Mouse (Mus musculus) retina, adult 2 months (tissue): ENCODE data around the gene Sec14l1.
A peak's percentile ranks its signal among the peaks of the same experiment; 100 is the strongest.
"Not testable (repeated sequence)": the region's sequence is repeated elsewhere in the genome, so short reads cannot be mapped to it uniquely, and the experiment has no call there.

Source experiments
- DNase-seq: peaks from one replicate; pipeline ENCODE4 v3.0.0-alpha.2; 2012; ENCODE audit warnings: low read depth, low spot score

Sec14l1 gene

DNA sequence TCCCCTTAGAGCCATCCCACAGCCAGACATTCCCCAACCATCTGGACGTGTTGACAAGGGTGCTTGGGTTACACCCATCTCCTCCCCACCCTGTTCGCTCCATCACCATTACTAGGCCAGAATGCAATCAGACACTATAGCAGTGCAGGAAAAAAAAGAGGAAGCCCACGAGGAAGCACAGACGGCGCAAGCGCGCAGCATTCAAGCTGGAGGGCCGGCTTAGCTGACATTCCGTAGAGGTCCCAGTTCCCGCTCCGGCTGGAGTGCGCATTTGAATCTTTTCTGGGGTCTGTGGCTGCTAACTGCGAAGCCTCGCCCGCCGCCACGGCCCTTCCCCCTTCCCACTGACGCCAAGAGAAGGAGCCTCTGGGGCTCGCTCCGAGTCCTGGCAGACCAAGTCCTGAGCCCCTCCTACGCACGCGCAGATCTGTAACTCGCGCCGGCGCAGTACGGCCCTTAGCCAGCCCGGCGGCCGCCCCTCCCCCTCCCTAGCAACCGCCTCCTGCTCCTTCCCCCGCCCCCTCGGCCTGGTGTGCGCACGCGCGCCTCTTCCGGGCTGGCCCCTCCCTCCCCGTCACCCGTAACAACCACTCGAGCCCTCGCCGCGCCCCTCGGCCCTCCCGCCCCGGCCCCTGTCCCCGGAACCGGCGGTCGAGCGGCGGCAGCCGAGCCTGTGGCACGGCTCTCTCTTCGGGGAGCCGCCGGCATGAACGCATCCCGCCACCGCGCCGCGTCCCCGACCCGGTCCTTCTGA is at the start of gene Sec14l1:
Sec14l1 (plus strand) TSS at position 577 of the 754 bp plus-strand sequence.
- peak; percentile 93 for DNase-seq

DNA sequence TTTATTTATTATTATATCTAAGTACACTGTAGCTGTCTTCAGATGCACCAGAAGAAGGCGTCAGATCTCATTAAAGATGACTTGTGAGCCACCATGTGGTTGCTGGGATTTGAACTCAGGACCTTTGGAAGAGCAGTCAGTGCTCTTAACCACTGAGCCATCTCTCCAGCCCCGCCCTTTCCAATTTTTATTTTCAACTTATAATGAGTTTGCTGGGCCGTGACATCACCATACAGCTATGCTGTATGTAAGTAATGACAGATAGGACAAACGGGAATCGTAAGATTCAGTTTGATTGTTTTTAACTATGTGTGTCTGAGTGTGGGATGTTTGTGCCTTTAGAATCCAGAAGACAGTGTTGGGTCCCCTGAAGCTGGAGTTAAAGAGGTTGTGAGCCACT is 49.4 kb upstream of the Sec14l1 start:
- not testable (repeated sequence) for DNase-seq

GRCm38 (mm10) chr11:117066738-117067137 is 48.2 kb upstream of the Sec14l1 start:
- DNase-seq, result no peak

DNA sequence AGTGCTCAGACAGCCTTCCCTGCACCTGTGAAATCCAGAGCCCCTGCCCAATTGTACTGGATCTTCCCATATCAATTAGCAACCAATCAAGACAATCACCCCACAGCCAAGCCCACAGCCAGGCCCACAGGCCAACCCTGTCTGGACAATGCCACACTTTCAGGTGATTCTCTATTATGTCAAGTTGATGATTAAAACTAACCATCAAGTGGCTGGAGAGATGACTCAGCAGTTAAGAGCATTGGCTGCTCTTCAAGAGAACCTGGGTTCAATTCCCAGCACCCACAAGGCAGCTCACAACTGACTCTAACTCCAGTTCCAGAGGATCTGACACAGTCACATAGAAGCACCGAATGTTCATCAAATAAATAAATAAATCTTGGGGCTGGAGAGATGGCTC is 46.6 kb upstream of the Sec14l1 start:
- no peak for DNase-seq

- DNase-seq, result no peak
Observed at GRCm38 (mm10) chr11:117069027-117069426, 45.9 kb upstream of the Sec14l1 start.

- DNase-seq, result no peak
Observed at GRCm38 (mm10) chr11:117070711-117071110, 44.3 kb upstream of the Sec14l1 start.

DNA sequence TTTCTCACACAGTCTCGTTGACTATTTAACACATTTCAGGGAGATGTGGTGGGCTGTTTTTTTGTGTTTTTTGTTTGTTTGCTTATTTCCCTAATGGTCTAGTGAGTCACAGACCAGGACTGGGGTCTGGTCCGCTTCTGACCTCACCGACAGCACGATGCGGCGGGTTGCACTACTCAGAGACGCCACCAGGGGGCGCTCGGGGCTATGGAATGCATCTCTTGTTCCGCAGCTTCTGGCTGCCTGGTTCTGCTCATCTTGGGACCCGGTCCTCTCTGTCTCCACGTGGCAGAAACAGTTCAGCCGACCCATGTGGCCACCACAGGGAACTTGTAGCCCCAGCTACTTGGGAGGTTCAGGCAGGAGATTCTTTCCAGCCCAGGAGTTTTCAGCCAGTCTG is 42.8 kb upstream of the Sec14l1 start:
- peak; percentile 60 for DNase-seq

DNA sequence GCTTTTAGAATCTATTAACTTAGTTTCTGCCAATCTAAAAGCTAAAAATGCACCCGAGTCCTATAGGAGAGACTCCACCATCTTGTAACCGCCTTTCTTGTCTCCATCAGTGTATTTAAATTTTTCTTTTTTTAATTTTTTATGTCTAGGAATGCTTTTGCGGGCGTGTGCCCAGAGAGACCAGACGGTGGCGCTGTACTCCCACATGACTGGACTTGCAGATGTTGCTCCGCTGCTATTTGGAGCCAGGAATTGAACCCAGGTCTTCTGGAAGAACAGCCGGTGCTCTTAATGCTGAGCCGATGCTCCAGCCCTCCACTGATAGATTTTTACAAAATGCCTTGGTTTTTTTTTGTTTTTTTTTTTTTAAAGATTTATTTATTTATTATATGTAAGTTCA is 41.5 kb upstream of the Sec14l1 start:
- no peak for DNase-seq

DNA sequence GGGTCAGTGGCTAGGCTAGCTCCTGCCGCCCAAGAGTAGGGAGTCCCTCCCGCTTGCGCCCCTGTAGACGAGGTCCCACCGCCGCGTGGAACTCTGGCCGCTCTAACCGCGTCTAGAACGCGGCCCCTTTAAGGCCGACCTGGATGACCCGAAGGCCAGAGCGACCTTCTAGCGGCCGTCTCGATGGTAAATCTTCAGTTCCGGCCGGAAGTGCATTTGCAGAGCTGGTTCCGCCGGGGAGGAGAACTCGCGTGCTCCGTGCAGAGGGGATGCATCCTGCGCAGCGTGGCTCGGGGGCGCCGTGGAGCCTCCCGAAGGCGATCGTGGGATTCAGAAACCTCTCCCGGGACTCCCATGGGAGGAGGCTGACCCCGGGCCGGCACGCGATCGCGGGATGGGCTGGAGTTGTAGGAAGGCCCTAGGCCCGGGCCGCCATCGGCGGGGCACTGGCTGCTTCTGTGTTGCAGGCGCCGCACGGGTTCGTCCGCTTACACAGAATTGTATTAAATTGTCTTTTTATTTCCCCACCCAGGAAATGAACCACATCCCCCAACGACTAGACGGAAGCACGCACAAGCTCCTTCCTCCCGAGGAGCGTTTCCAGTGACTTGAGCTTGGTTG is 38.3 kb upstream of the Sec14l1 start:
- DNase-seq, result peak; percentile 82

- no peak for DNase-seq
Observed at GRCm38 (mm10) chr11:117077227-117077626, 37.7 kb upstream of the Sec14l1 start.

- DNase-seq, result no peak
Observed at GRCm38 (mm10) chr11:117077902-117078301, 37.1 kb upstream of the Sec14l1 start.

GRCm38 (mm10) chr11:117078637-117079240 is 36.2 kb upstream of the Sec14l1 start:
- no peak for DNase-seq

GRCm38 (mm10) chr11:117079651-117080190 is 35.2 kb upstream of the Sec14l1 start:
- no peak for DNase-seq

DNA sequence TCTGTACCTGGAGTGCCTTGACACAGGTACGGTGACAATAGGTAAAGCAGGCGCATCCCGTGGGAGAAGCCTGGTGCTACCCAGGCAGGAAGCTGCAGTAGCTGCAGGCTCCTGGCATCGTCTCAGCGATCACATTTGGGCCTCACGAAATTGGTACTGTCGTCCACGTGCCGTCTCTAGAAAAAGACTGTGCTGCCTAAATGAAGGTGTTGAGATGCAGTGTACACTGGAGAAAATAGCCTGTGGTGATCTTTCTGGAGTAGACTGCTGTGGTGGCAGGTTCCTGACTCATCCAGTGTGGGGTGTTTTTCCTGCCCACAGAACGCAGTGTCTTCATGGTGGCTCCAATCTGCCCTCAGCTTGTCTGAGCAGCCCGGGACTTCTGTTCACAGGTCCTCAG is 34.8 kb upstream of the Sec14l1 start:
- DNase-seq, result no peak

- DNase-seq, result peak; percentile 61
Observed at GRCm38 (mm10) chr11:117081165-117082064, 33.6 kb upstream of the Sec14l1 start.

DNA sequence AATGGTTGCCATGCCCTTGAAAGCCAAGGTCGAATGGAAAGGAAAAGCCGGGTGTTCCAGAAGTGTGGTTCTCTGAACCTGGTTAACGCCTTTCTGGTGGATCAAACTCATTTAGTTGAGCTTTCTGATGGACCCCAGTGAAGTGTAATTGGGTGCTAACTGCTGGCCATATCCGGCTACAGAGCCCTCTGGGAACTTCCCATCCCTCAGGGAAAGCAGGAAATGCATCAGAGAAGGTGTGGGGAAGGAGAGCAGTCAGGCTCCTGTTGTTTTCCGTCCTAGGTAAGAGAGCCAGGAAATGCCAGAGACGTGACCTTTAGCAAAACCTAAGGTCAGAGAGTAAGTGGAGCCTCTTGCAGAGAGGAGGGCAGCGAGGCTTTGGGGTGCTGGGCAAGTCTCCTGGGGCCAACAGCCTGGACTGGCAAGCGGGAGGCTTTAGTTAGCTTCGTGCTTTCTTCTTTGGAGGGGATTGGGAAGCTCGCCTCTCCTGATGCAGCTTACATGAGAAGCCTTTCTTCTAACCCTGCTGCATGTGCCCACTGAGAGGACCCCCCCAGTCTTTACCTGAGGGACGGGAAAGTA is 32.5 kb upstream of the Sec14l1 start:
- DNase-seq, result no peak

- no peak for DNase-seq
Observed at GRCm38 (mm10) chr11:117083052-117083881, 31.7 kb upstream of the Sec14l1 start.

- not testable (repeated sequence) for DNase-seq
Observed at GRCm38 (mm10) chr11:117083882-117084260, 31.1 kb upstream of the Sec14l1 start.

- DNase-seq, result no peak
Observed at GRCm38 (mm10) chr11:117086215-117086614, 28.8 kb upstream of the Sec14l1 start.
